Mouse (Mus musculus) heart, embryonic 14.5 days (tissue): ENCODE measurements at regions not wholly inside any gene's neighbourhood (a gene's known extent, or its start where the extent isn't known, plus 50 kb on each side); places are given as distances from the start of the nearest gene placed in this dataset.

Source experiments
- ATAC-seq: fragments of 200-750 bp; cut with Nextera tagmentation; 2 replicates; pipeline ENCODE4 v1.8.0; 2017; ENCODE audit warnings: low read depth, moderate TSS enrichment; ENCODE audit not compliant: insufficient number of reproducible peaks, insufficient read depth, low FRiP score
- H3K27ac ChIP-seq, 2 experiments: fragments of 200-500 bp in 1 of 2; fragments of 300-500 bp in 1 of 2; sonication (generic) in 1 of 2; replicated peaks in 1 of 2; 2 replicates each; pipeline ENCODE4 v1.5.1; 2012 to 2014; ENCODE audit warnings: low read depth in 2 of 2, low read length in 2 of 2, control low read depth in 1 of 2, mild to moderate bottlenecking in 1 of 2, mixed read lengths in 1 of 2; ENCODE audit not compliant: control insufficient read depth in 1 of 2, insufficient read depth in 1 of 2
- H3K27me3 ChIP-seq: fragments of 300-500 bp; sonication (generic); 2 replicates; pipeline ENCODE4 v1.6.1; 2014; ENCODE audit warnings: mild to moderate bottlenecking, low read length, control low read depth; ENCODE audit not compliant: control insufficient read depth, insufficient read depth
- H3K36me3 ChIP-seq: fragments of 300-500 bp; sonication (generic); 2 replicates; pipeline ENCODE4 v1.6.1; 2014; ENCODE audit warnings: mild to moderate bottlenecking, control low read depth, low read length, mixed read lengths; ENCODE audit not compliant: control insufficient read depth, insufficient read depth
- H3K4me1 ChIP-seq, 2 experiments: fragments of 200-500 bp in 1 of 2; fragments of 300-500 bp in 1 of 2; sonication (generic) in 1 of 2; 2 replicates each; pipeline ENCODE4 v1.6.1; 2012 to 2014; ENCODE audit warnings: low read length in 2 of 2, control low read depth in 1 of 2, mixed read lengths in 1 of 2; ENCODE audit not compliant: control insufficient read depth in 2 of 2, insufficient read depth in 2 of 2
- H3K4me2 ChIP-seq: fragments of 300-500 bp; sonication (generic); 2 replicates; pipeline ENCODE4 v1.6.1; 2014; ENCODE audit warnings: mild to moderate bottlenecking, low read length
- H3K4me3 ChIP-seq, 2 experiments: fragments of 200-500 bp in 1 of 2; fragments of 300-500 bp in 1 of 2; sonication (generic) in 1 of 2; 2 replicates each; pipeline ENCODE4 v1.5.1; 2012 to 2014; ENCODE audit warnings: low read length in 2 of 2, mild to moderate bottlenecking in 2 of 2, control low read depth in 1 of 2, low read depth in 1 of 2, moderate library complexity in 1 of 2; ENCODE audit not compliant: control insufficient read depth in 1 of 2, insufficient read depth in 1 of 2
- H3K9ac ChIP-seq: fragments of 300-500 bp; sonication (generic); 2 replicates; pipeline ENCODE4 v1.6.1; 2014; ENCODE audit warnings: mild to moderate bottlenecking, low read length
- H3K9me3 ChIP-seq: fragments of 300-500 bp; sonication (generic); 2 replicates; pipeline ENCODE4 v1.6.1; 2016; ENCODE audit warnings: low read length, control low read depth; ENCODE audit not compliant: control insufficient read depth
- WGBS: fragments of 180-500 bp; shearing (Covaris S2); extraction: QIAGEN DNeasy Blood & Tissue Kit; methylation state at CpG from one replicate; pipeline ENCODE4 v1.1.7; 2014; 5-methylcytosine and 5-hydroxymethylcytosine counted together

DNA sequence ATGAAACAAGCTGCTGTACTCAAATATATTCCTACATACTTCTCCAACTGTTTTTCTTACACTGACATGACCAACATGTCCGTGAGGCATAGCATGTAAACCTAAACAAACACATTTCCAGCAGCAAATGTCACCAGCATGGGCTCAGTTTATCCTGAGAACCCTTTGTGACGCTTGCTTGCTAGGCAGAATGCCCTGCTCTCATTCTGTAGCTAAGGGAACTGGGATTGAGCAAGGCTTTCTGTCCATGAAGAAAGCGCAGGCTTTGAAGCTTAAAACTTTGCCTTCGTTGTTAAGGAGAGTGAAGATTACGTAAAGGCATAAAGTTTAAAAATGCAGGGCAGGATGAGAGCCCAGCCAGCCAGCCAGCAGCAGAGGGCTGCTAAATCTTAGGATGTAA, 85.6 kb upstream of the Epha4 start:
- no peak overlapping the region for H3K4me3 ChIP-seq
- no peak overlapping the region for H3K4me2 ChIP-seq
- H3K9me3 ChIP-seq, result no peaks in the 10 kb centered on the region
- 68% methylated on average over 5 of the region's 5 CpGs for WGBS
- no peaks in the 10 kb centered on the region for H3K4me1 ChIP-seq
- H3K36me3 ChIP-seq, result no peaks in the 10 kb centered on the region
- ATAC-seq, result no peak
- H3K9ac ChIP-seq, result no peak overlapping the region
- H3K27me3 ChIP-seq, result no peaks in the 10 kb centered on the region
- no peak overlapping the region for H3K27ac ChIP-seq

DNA sequence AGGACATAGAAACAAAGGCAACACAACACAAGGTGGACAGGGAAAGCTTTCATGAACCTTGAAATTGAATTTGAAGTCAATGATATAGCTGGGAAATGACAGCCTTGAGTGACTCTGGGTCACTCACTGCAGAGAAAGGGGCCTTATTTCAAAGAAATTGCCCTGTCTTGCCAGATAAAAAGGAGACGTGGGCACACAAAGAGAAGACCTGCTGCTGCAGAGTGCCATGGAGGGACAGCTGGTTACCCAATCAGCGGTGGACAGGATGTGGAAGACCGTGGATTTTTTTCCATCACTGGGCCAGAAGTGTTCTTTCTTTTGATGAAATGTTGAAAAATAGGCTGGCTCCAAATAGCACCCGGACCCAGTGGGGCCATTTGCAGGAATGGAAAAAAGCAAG, 77.8 kb upstream of the Epha4 start:
- WGBS, result 83% methylated on average over 4 of the region's 4 CpGs
- H3K4me2 ChIP-seq, result no peak overlapping the region
- H3K27me3 ChIP-seq, result no peaks in the 10 kb centered on the region
- no peak overlapping the region for H3K4me3 ChIP-seq
- H3K9ac ChIP-seq, result no peak overlapping the region
- H3K27ac ChIP-seq, result no peak overlapping the region
- no peaks in the 10 kb centered on the region for H3K9me3 ChIP-seq
- H3K4me1 ChIP-seq, result no peaks in the 10 kb centered on the region
- H3K36me3 ChIP-seq, result no peaks in the 10 kb centered on the region
- no peak for ATAC-seq

DNA sequence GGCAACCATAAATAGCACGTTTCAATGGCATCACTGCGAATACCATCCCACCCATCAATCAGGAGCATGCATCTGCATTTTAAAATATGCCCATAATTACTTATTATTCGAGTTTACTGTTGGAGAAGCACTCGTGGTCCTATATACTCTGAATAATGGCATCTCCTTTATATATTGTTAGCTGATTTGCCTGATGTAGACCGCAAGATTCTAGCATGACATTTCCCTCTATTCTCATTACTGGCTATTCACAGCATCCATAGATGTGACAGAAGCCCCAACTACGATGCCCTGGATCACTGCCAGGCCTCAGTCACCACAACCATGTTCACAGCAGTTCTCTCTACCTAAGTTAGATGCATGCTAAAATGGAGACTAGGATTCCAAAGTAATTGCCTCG, 77.4 kb upstream of the Epha4 start:
- no peak overlapping the region for H3K4me3 ChIP-seq
- H3K9ac ChIP-seq, result no peak overlapping the region
- WGBS, result 77% methylated on average over 7 of the region's 7 CpGs
- no peaks in the 10 kb centered on the region for H3K27me3 ChIP-seq
- H3K36me3 ChIP-seq, result no peaks in the 10 kb centered on the region
- no peaks in the 10 kb centered on the region for H3K4me1 ChIP-seq
- ATAC-seq, result no peak
- no peaks in the 10 kb centered on the region for H3K9me3 ChIP-seq
- no peak overlapping the region for H3K27ac ChIP-seq
- H3K4me2 ChIP-seq, result no peak overlapping the region

- Histone ChIP-seq H3K4me3 (no peak overlapping the region), H3K27ac (no peak overlapping the region), H3K4me1 (no peaks in the 10 kb centered on the region), H3K36me3 (no peaks in the 10 kb centered on the region), H3K4me2 (no peak overlapping the region), H3K9me3 (no peaks in the 10 kb centered on the region), H3K9ac (no peak overlapping the region), H3K27me3 (no peaks in the 10 kb centered on the region)
- ATAC-seq, result no peak
- 88% methylated on average over 3 of the region's 3 CpGs for WGBS
These were observed 74.5 kb upstream of the Epha4 start for GRCm38 (mm10) chr1:77589423-77589822.

GRCm38 (mm10) chr1:77585520-77585919, 70.6 kb upstream of the Epha4 start:
- no peak overlapping the region for H3K4me2 ChIP-seq
- H3K27me3 ChIP-seq, result no peaks in the 10 kb centered on the region
- ATAC-seq, result no peak
- 70% methylated on average over 3 of the region's 3 CpGs for WGBS
- no peaks in the 10 kb centered on the region for H3K9me3 ChIP-seq
- no peaks in the 10 kb centered on the region for H3K4me1 ChIP-seq
- H3K36me3 ChIP-seq, result no peaks in the 10 kb centered on the region
- no peak overlapping the region for H3K27ac ChIP-seq
- H3K9ac ChIP-seq, result no peak overlapping the region
- H3K4me3 ChIP-seq, result no peak overlapping the region

GRCm38 (mm10) chr1:77568081-77568480, 53.2 kb upstream of the Epha4 start:
- no peak for ATAC-seq
- no peaks in the 10 kb centered on the region for H3K36me3 ChIP-seq
- WGBS, result 87% methylated on average over 6 of the region's 6 CpGs

DNA sequence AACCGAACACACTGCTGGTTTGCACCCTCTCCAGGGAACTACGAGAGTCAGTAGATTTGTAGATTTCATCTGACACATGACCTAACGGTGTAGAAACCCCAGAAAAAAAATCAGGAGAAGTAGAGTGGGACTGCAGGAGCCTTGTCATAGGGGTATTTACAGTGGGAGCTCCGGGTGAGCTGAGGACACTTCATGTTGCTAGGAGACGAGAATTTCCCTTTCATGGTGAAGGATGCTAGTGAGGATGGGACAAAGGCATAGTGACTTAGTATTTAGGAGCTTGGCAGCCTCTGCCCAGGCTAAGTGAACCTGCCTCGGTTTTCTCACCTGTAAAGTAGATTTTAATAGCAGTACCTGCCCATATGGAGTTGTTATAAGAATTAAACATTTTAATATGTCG, 52.8 kb upstream of the Epha4 start:
- Histone ChIP-seq H3K9me3 (no peaks in the 10 kb centered on the region), H3K9ac (no peak overlapping the region), H3K36me3 (no peaks in the 10 kb centered on the region), H3K27ac (no peak overlapping the region), H3K4me3 (no peak overlapping the region), H3K27me3 (no peaks in the 10 kb centered on the region), H3K4me2 (no peak overlapping the region), H3K4me1 (no peaks in the 10 kb centered on the region)
- ATAC-seq, result no peak
- WGBS, result 65% methylated on average over 7 of the region's 7 CpGs

More at GRCm38 (mm10) chr1:77568081-77568480, 53.2 kb upstream of the Epha4 start:
- no peak overlapping the region for H3K4me2 ChIP-seq
- no peaks in the 10 kb centered on the region for H3K9me3 ChIP-seq
- no peak overlapping the region for H3K27ac ChIP-seq
- H3K9ac ChIP-seq, result no peak overlapping the region
- no peaks in the 10 kb centered on the region for H3K4me1 ChIP-seq
- H3K4me3 ChIP-seq, result no peak overlapping the region
- no peaks in the 10 kb centered on the region for H3K27me3 ChIP-seq
